ENCODE assay signal across 8 mouse cellular contexts in genomic region chr3:88449395-88450023, GRCm38 (mm10). TPM values are rescaled to one million over a fixed set of nuclear protein-coding genes. Genes with fewer than 3 reads are reported as not detected.
A peak's percentile ranks its signal among the peaks of the same experiment; 100 is the strongest.
DNase-seq lines count a peak whose midpoint lies in the region; ATAC-seq lines count a peak whose summit lies in the region.

No protein-coding gene starts in this region.

- no peaks in the 10 kb centered on the region for H3K27me3 ChIP-seq in midbrain, embryonic 11.5 days (ENCODE audit: control insufficient read depth, insufficient read depth, low read length)

- H3K9ac ChIP-seq in midbrain, embryonic 11.5 days (ENCODE audit: low read length), result peak overlapping the region; percentile 54

- peak; percentile 27 for DNase-seq in right cerebral cortex, postnatal 4 days
- DNase-seq in right cerebral cortex, postnatal 14 days, result no peak
- DNase-seq in embryo, embryonic 9.5 days (ENCODE audit: extremely low spot score), result peak; percentile 73
- peak; percentile 43 to 53 for DNase-seq in heart, postnatal 14 days
- peak; percentile 92 for DNase-seq in midbrain, embryonic 11.5 days (ENCODE audit: low spot score, missing footprints)
- DNase-seq in urinary bladder, postnatal 25 days (ENCODE audit: low spot score), result no peak
- DNase-seq in layer of hippocampus, adult 8-10 months (ENCODE audit: low spot score in 2 of 2), result no peak

- 3% methylated on average over 21 of the region's 21 CpGs for WGBS in midbrain, embryonic 11.5 days

- intact Hi-C loops in heart, postnatal 14 days (cut with DNase I), result no loop called here

- peak overlapping the region; percentile 36 for H3K4me2 ChIP-seq in midbrain, embryonic 11.5 days

- no peak overlapping the region for H3K27ac ChIP-seq in midbrain, embryonic 11.5 days (ENCODE audit: low read depth, low read length)

- no peaks in the 10 kb centered on the region for H3K36me3 ChIP-seq in midbrain, embryonic 11.5 days (ENCODE audit: control insufficient read depth, insufficient read depth, low read length)

- peaks cover 7% of the 10 kb centered on the region for H3K4me1 ChIP-seq in midbrain, embryonic 11.5 days (ENCODE audit: control insufficient read depth, insufficient read depth, low read length)

- no peaks in the 10 kb centered on the region for H3K9me3 ChIP-seq in midbrain, embryonic 11.5 days (ENCODE audit: control insufficient read depth, low read length)

- peak; percentile 81 for ATAC-seq in midbrain, embryonic 11.5 days (ENCODE audit: low FRiP score)
- ATAC-seq in activated CD4-positive, CD25-positive, alpha-beta regulatory T cell, adult 4 months, result no peak

- peak overlapping the region; percentile 21 for H3K4me3 ChIP-seq in midbrain, embryonic 11.5 days (ENCODE audit: low read depth, low read length)

RNA-seq across cellular contexts. Expression of gene Sema4a, which starts 11.5 kb away (rescaled TPM):
- 1 to 10 TPM; 2.3 to 2.6 TPM for total RNA-seq in heart, postnatal 14 days (2021)
- polyA plus RNA-seq in midbrain, embryonic 11.5 days (2014; fragmentation: Nextera tagmentation; extraction: Ambion mirVana), result 6.3 and 6.8 TPM in 2 replicates
- 10 to 100 TPM; 43.0 to 52.1 (median 50.8) TPM for total RNA-seq in layer of hippocampus, adult 8-10 months (2022)
- 10 to 100 TPM; 31.5 to 44.8 TPM for polyA plus RNA-seq in activated CD4-positive, CD25-positive, alpha-beta regulatory T cell, adult 4 months (2017; shearing (Covaris generic))

RNA-seq across cellular contexts. Expression of gene Slc25a44, which starts 24.6 kb away (rescaled TPM):
- total RNA-seq in heart, postnatal 14 days (2021), result 10 to 100 TPM; 13.1 to 14.2 TPM
- polyA plus RNA-seq in midbrain, embryonic 11.5 days (2014; fragmentation: Nextera tagmentation; extraction: Ambion mirVana), result 20.8 and 22.3 TPM in 2 replicates
- total RNA-seq in layer of hippocampus, adult 8-10 months (2022), result 10 to 100 TPM; 66.0 to 72.8 (median 68.6) TPM
- 10 to 100 TPM; 12.8 to 16.7 TPM for polyA plus RNA-seq in activated CD4-positive, CD25-positive, alpha-beta regulatory T cell, adult 4 months (2017; shearing (Covaris generic))

RNA-seq across cellular contexts. Expression of gene Pmf1, which starts 39.4 kb away (rescaled TPM):
- total RNA-seq in heart, postnatal 14 days (2021), result 10 to 100 TPM; 23.9 to 25.0 TPM
- 128 and 132 TPM in 2 replicates for polyA plus RNA-seq in midbrain, embryonic 11.5 days (2014; fragmentation: Nextera tagmentation; extraction: Ambion mirVana)
- total RNA-seq in layer of hippocampus, adult 8-10 months (2022), result 1 to 10 TPM; 5.5 to 8.3 (median 6.0) TPM
- 10 to 100 TPM; 62.7 to 63.7 TPM for polyA plus RNA-seq in activated CD4-positive, CD25-positive, alpha-beta regulatory T cell, adult 4 months (2017; shearing (Covaris generic))

Comparison
In these comparisons a context has a peak if more than half of its experiments do, and no peak if none do; other contexts are left out.
1. DNase-seq: peak in right cerebral cortex, postnatal 4 days (single experiment), embryo, embryonic 9.5 days (single experiment), heart, postnatal 14 days (2 of 2) and midbrain, embryonic 11.5 days (single experiment); none in right cerebral cortex, postnatal 14 days (single experiment), urinary bladder, postnatal 25 days (single experiment) and layer of hippocampus, adult 8-10 months (0 of 2).
2. RNA of gene Sema4a, which starts 11.5 kb away (total RNA-seq): 43.0 to 52.1 TPM in layer of hippocampus, adult 8-10 months; 2.3 to 2.6 TPM in heart, postnatal 14 days; every median in the first group is over 10 times any median in the second.
3. RNA of gene Slc25a44, which starts 24.6 kb away (total RNA-seq): 66.0 to 72.8 TPM in layer of hippocampus, adult 8-10 months; 13.1 to 14.2 TPM in heart, postnatal 14 days; every median in the first group is over 4 times any median in the second.